Mouse (Mus musculus) liver, embryonic 14 days (tissue): ENCODE measurements around the gene Gabpb2. TPM values are rescaled to one million over a fixed set of nuclear protein-coding genes. Genes with fewer than 3 reads are reported as not detected.

Experiments
- polyA plus RNA-seq: library from polyadenylated mRNA; depleted of rRNA; stranded (reverse); fragments of >200 nt; gene quantifications from 2 replicates; pipeline ENCODE4 v1.2.3, GENCODE M21; 2012; rRNA removed

The Gabpb2 gene
- polyA plus RNA-seq, result 15.3 and 17.6 TPM in 2 replicates

DNA sequence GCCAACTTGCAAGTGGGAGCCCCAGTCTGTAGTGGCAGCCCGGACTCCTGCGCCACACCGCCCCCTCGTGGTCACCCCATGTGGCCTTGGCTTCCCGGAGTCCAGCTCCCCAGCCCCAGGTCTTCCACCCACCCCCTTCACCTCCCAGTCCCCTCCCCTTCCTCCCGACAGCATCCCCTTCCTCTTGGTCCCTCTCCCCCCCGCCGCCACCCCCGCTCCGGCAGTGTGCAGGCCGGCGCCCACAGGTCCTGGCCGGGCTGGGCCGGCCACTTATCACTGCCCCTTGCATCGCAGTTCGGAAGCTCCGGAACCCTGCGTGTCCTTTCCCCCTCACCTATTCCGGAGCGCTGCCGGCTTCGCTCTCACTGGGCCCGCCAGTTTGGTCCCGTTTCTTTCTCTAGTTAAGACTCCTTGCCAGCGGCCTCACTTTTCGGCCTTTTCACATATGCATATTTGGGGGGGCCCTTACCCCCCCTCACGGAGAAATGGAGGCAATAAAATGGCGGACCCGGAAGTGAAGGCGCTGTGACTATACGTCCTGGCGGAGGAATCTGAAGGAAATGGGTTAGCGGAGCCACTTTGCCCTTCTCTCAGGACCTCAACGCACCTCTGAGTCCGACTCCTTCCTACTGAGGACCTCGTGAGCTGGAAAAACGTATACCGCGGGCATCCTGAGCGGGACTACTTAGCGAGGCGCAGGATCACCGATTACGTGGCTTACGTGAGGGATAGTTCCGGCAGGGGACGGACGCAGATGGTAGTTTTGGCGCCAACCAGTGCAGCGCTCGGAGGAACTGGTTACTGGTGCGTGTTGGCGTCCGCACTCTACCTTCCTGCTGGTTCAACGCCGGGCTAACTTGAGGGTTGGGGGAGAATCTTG lies at the start of gene Gabpb2:
Gene Gabpb2 (minus strand): TSS at position 662 of the 880 bp plus-strand sequence.

GRCm38 (mm10) chr3:95250783-95251424 lies 33.2 kb upstream of the Gabpb2 start, which contains the start of gene Bnipl:
Gene Bnipl, minus strand, starts transcription at chr3:95251193.

DNA sequence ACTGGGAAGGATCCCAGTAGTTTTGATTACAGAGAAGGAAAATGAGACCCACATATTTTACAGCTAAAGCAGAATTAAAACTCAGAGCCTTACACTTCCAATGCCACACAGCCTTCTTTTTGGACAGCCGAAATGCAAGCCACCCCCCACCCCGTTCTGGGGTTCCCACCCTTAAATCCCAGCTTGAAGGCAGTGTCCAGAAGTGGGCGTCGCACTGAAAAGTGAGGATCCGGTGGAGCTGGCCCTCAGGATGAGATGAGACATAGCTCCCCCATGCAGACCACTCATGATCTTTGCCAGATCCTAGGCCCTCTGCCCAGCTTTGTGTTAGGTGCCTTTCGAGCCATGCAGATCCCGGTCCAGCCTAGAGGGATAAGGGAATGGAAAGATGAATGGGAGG lies 23.8 kb upstream of the Gabpb2 start, which contains the start of gene Gm128:
Gene Gm128 (minus strand): TSS at position 101 of the 400 bp plus-strand sequence.

DNA sequence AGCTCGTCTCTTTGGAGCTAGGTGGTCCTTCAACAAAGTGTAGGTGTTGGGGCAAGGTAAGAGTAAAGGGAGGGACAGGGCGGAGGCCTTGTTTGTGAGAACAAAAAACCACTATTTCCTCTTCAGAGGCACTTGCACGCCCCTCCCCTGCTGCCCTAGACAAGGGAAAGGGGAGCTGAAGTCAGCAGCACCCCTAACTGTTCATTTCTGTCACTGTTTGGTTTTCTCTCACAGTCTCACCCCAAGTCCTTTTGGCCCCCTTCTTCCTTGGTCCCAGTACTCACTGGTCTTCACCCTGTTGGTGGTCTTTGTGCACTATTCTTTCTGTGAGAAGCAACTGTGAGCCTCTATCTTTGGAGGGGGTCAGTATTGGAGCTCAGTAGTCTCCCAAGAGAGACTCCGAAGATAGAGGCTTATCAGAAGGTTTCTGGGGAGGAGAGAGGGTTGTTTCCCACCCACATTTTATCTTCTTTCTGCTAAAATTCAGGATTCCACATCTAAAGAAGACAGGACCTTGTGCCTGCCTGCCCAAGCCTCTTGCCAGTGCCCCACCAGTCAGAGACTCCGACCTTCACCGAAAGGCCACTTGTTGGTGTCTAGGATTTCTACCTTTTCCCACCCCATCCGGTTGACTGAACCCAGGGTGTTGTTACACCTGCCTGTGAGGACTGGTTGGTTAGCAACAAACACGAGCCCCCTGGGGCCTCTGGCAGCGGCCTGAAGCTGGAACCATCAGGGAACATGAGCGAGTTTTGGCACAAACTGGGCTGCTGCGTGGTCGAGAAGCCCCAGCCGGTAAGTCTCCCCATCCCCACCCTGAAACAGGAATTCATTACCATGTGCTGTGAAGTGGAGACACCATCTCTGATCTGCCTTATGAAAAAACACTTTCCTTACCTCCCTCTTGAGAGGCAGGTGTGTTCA lies 13.8 kb upstream of the Gabpb2 start, which contains the start of gene Mllt11:
Gene Mllt11 (minus strand): TSS at position 874 of the 924 bp plus-strand sequence.

DNA sequence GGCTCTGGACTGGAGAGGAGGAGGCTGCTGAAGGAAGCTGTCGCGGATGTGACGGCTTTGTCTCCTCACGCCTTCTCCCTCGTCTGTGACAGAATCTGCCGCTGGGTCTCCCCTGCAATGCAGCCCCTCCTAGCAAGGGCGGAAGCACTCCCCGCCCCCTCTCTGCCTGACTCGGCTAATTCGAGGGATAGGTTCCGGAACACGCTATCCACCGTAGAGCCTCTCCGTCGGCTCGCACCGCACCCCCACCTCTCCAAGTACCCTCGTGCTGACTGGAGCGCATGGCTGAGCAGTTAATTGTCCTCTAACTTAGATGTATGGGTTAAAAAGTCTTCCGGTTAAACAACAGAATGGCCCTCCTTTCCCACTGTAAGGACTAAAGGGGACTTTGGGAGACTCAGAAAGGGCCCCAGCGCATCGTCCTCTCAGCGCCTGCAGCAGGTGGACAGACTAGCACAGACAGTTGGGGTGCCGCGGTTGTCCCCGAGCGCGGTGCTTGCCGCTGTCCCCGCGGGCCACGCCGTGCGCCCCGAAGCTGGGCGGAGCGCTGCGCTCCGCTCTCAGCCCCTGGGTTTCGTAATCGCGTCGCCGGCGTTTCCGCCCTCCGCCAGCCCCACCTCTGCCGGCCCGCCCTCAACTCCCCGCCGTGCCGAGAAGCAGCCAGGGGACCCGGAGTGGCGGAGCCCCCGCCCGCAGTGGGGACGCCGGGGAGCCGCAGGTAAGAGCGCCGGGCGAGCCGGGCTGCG lies 10.6 kb upstream of the Gabpb2 start, which contains the start of gene Cdc42se1:
Gene Cdc42se1 (plus strand): TSS at position 585 of the 746 bp plus-strand sequence.

DNA sequence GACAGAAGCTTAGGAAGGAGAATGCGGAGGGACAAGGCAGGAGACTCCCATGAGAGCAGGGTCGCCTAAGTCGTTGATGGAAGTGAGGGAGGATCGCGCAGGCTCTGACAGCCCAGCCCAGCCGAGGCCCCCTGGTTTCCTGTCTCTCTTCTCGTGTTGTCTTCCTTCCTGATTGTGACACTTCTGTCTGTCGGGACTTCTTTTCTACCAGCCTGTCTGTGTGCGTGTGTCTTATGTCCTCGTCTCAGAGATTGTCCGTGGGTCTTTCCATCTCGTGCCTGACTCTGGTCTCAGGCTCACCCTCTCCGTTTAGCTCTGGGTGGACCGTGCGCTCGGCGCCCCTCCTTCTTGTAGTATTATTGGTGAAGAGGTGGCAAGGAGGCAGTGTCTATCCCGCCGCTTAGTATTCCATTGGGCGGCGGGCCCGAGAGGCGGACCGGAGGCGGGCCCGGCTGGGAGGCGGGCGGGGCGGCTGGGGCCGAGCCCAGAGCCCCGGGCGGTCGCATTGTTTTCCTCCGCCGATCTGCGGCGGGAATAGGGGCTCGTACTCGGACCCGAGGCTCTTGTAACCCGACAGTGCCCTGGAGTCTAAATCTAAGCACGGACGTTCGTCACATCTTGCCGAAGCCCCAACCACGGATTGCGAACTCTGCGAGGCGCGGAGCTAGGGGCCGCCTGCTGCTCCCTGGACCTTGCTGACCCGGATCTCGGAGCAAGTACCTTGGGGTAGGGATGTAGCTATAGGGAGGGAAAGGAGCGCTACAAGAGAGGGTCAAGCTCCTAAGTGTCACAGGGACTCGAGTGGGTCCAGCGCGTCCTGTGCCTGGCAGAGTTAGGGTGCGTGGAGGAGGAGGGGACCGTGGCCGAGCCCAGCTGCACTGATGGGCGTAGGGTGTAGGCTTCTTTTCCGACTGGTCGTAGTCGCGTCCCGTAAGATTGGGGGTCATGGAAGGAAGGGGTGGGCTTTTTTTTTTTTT lies 57.4 kb downstream of the Gabpb2 start, which contains the start of gene Sema6c:
Gene Sema6c (plus strand): TSS at position 471 of the 977 bp plus-strand sequence.

DNA sequence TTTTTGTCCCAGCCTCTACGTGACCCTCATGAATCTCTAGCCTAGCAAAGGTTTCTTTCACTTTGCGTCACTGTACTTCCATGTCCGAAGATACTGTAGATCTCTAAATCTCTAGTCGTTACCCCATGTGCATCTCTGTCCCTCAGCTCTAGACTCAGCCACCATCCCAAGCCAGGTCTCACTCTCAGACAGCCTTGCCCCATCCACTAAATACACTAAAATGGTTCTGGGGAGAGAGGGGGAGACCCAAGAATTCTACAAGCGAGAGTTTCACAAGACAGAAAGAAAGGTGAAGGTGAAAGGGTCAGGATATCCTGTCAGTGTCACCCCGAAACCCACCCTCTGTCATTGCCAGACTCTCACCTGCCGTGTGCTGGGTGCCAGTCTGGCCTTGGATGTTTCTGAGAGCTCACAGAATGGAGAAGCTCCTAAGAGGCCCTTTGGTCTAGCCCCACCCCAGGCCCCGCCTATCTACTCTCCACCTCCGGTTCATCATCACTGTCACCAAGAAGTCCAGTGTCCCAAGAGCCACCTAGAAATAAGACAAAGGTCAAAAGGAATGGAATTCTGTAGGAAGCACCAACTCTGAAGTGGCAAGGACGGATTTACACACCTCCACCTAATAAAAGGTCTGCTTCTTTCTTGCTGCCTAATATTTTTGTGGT lies 75.6 kb downstream of the Gabpb2 start, which contains the start of gene Tnfaip8l2:
Gene Tnfaip8l2 (minus strand): TSS at position 409 of the 665 bp plus-strand sequence.

DNA sequence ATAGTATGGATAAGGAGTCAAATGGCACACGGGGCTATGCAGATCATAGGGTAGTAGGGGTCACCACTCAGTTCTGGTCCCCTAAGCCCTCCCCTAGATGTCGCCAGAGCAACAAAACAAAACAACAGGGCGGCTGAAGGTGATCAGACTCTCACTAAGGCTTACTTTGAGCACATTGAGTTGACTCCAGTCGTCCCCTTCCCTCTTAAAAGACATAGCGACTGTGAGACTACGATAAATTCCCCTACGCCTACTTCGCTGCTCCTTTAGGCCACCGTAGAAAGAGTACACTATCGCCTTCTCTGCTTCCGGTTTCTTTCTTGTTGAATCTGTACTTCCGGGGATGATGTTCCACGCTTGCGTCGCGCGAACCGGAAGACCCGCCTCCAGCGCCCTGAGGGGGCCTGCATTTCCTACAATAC lies 84.0 kb downstream of the Gabpb2 start, which contains the start of the genes Scnm1 and Lysmd1:
Gene Scnm1 (minus strand): TSS at position 332 of the 422 bp plus-strand sequence.
Gene Lysmd1 (plus strand): TSS at position 409 of the 422 bp plus-strand sequence.

Other genes starting within 250 kb of the Gabpb2 start
- 13.0 and 15.2 TPM in 2 replicates for gene Pi4kb, start 243.2 kb downstream of the Gabpb2 start, polyA plus RNA-seq
- 5.0 and 6.0 TPM in 2 replicates for gene Zfp687, start 202.5 kb downstream of the Gabpb2 start, polyA plus RNA-seq
- gene Psmd4, start 175.3 kb downstream of the Gabpb2 start, polyA plus RNA-seq, result 147 and 154 TPM in 2 replicates
- gene Pip5k1a, start 111.0 kb downstream of the Gabpb2 start, polyA plus RNA-seq, result 8.0 and 10.4 TPM in 2 replicates
- gene Vps72, start 106.9 kb downstream of the Gabpb2 start, polyA plus RNA-seq, result 23.3 and 25.4 TPM in 2 replicates
- 0.37 and 0.59 TPM in 2 replicates for gene Tmod4, start 93.4 kb downstream of the Gabpb2 start, polyA plus RNA-seq
- 34.6 and 35.5 TPM in 2 replicates for gene Scnm1, start 83.9 kb downstream of the Gabpb2 start, polyA plus RNA-seq
- gene Lysmd1, start 83.8 kb downstream of the Gabpb2 start, polyA plus RNA-seq, result 3.8 and 4.2 TPM in 2 replicates
- gene Tnfaip8l2, start 75.6 kb downstream of the Gabpb2 start, polyA plus RNA-seq, result 3.4 and 5.8 TPM in 2 replicates
- 0.59 and 0.94 TPM in 2 replicates for gene Sema6c, start 57.5 kb downstream of the Gabpb2 start, polyA plus RNA-seq
- 21.9 and 27.2 TPM in 2 replicates for gene Cdc42se1, start 10.8 kb upstream of the Gabpb2 start, polyA plus RNA-seq
- gene Mllt11, start 14.3 kb upstream of the Gabpb2 start, polyA plus RNA-seq, result 2.8 TPM in 2 replicates
- 0.07 and 0.14 TPM in 2 replicates for gene Gm128, start 23.7 kb upstream of the Gabpb2 start, polyA plus RNA-seq
- 0.03 and 0.16 TPM in 2 replicates for gene Bnipl, start 33.3 kb upstream of the Gabpb2 start, polyA plus RNA-seq
- 11.8 and 13.5 TPM in 2 replicates for gene Mindy1, start 63.4 kb upstream of the Gabpb2 start, polyA plus RNA-seq
- 7.4 and 8.4 TPM in 2 replicates for gene Prune1, start 64.2 kb upstream of the Gabpb2 start, polyA plus RNA-seq
- 2.3 and 2.8 TPM in 2 replicates for gene Anxa9, start 89.3 kb upstream of the Gabpb2 start, polyA plus RNA-seq
- 52.5 and 69.2 TPM in 2 replicates for gene Cers2, start 96.9 kb upstream of the Gabpb2 start, polyA plus RNA-seq
- gene Setdb1, start 139.3 kb upstream of the Gabpb2 start, polyA plus RNA-seq, result 13.1 and 15.8 TPM in 2 replicates
- not detected in 2 replicates for gene 4930558C23Rik, start 184.9 kb upstream of the Gabpb2 start, polyA plus RNA-seq
- 10.5 and 13.0 TPM in 2 replicates for gene Arnt, start 216.5 kb upstream of the Gabpb2 start, polyA plus RNA-seq